Mouse (Mus musculus): ENCODE data around the gene Coro1b.

DNA sequence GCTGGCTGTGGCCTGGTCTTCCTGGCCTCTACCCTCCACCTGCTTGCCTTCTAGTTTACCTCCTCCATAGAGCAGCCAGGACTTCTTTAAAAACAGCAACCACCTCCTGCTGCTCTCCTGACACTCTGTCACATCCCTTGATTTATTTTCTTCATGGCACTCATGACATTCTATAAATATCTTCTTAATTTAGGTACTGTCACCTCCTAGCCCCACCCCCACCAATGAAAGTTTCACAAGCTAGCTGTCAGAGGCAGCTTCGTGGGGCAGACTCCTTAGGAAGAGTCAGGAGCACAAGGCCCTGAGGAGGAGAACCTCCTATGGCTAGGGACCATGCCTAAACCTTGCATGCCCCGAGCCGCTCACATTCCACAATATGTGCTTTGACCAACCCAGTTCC lies 38.9 kb downstream of the Coro1b start:
- TF ChIP-seq CTCF (IDR thresholded peaks at IDR 0.05; ENCODE audit: low read depth) (no peak), EP300 (IDR thresholded peaks at IDR 0.05; ENCODE audit: low read depth) (no peak)

All from liver, postnatal 0 days (tissue).